Mouse (Mus musculus): ENCODE data around the gene Xkr8. TPM values are rescaled to one million over a fixed set of nuclear protein-coding genes. Genes with fewer than 3 reads are reported as not detected.
"Not testable (repeated sequence)": the region's sequence is repeated elsewhere in the genome, so short reads cannot be mapped to it uniquely, and the experiment has no call there.

The Xkr8 gene
- total RNA-seq (2021) = 1 to 10 TPM; 1.6 to 1.9 TPM
- long read RNA-seq, experiment 1, full-length matches to known transcripts = 4 of 4 reads
- long read RNA-seq, experiment 1, partial matches to known transcripts = 0 of 4 reads
- long read RNA-seq, experiment 1, other reads (novel, unspliced or antisense) = 0 of 4 reads
- long read RNA-seq, experiment 2, full-length matches to known transcripts = 1 of 1 reads
- long read RNA-seq, experiment 2, partial matches to known transcripts = 0 of 1 reads
- long read RNA-seq, experiment 2, other reads (novel, unspliced or antisense) = 0 of 1 reads

DNA sequence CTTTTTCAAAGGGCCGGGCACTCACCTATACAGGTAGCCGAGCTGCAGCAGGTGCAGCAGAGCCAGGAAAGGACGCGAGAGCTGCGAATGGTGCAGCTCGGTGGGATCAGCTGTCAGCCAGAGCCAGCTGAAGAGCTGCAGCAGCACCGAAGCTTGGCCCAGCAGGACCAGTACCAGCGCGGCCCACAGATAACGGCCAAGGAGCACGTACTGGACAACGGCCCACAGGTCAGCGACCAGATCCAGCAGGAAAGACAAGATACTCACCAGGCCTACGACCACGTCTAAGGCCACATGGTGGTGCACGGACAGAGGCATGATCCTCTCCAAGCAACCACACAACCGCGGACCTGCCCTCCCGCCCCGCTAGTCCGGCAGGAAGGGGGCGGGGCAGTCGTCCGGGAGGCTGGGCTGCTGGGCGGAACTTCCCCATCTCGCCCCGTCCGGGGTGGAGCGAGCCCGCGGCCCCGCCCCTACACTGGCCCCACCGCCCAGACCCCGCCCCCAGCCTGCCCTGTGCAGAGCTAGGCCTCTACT lies at the start of gene Xkr8:
Xkr8 (minus strand) TSS at position 399 of the 537 bp plus-strand sequence.
- intact Hi-C loops (cut with DNase I; ENCODE audit: low total_unique reads) = no loop called here
- peak; percentile 96 for DNase-seq

DNA sequence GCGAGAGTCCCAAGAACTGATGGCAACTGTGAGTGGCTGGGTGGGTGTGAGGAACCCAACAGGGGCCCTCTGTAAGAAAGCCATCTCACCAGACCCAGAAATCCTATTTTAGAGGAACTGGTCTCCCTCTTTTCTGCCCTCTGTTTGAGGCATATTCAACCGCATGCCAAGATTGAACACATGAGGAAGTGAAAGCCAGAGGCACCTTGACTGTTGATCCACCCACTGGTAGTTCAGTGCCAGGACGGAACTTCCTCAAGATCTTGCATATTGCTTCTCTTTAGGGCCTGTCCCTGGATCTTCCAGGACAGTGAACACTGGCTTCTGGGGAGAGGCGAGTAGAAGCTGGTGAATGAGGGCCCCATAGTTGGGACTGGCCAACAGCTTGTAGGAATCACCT lies 47.9 kb upstream of the Xkr8 start:
- DNase-seq = no peak
- intact Hi-C loops (cut with DNase I; ENCODE audit: low total_unique reads) = loop anchor here (5.0 kb wide), 1 partner anchor 152 kb away; no protein-coding TSS in a partner anchor

DNA sequence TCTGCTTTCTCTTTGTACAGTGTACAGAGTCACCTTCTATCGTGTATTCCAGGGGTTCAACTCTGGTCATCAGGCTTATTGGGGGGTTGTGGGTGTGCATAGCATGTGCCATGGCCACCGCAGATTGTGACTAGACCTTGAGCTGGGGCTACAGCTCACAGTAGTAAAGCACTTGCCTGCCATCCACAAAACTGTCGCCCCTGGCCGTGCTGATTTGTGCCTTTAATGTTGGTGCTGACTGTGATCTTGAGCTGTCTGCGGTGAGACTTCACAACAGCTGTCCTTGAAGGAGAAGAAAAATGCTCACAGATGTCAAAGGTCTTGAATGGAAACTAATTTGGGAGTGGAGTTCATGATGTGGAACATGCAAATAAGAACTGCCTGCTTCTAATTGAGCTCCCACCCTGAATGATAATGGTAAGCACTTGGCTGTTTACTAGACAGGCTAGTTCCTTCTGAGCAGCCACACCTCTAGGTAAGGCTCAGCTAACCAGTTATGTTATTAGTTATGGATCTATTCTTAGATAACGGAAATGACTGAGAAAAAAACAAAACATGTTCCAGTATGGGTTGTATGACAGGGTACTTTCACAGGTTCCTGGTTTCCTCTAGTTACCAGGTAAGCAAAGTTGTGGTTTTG lies 46.3 kb upstream of the Xkr8 start:
- no peak for DNase-seq
- intact Hi-C loops (cut with DNase I; ENCODE audit: low total_unique reads) = no loop called here

DNA sequence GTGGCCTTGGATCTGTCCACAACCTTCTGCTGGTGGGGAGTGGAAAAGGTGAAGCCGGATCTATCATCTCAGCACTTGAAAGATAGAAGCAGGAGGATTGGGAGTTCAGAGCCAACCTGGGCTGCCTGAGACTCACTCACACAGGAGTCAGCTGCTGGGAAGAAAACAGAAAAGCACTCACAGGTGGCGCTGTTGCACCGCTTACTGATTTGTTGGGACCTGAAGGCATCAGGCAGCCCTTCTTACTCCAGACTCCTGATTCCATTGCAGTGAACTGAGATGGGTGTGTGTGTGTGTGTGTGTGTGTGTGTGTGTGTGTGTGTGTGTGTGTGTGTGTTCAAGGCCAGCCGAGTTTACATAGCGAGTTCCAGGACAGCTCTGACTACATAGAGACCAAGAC lies 44.4 kb upstream of the Xkr8 start:
- peak; percentile 52 for DNase-seq
- intact Hi-C loops (cut with DNase I; ENCODE audit: low total_unique reads) = no loop called here

DNA sequence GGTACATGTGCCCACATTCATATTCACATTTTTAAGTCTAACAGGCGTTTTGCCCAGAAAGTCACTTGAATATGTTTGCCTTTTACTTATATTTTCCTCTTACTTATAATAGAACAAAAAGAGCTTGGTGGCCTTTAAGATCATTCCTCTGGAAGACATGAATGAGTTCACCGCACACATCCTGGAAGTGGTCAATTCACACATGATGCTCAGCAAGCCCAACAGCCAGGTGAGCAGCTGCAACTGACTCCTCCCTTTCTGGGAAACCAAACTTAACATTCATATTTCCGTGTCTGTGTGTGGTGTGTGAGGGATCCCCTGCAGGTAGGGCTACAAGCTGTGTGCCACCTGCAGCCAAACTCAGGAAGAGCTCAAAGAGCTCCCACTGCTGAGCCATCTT lies 42.6 kb upstream of the Xkr8 start:
- DNase-seq = no peak
- intact Hi-C loops (cut with DNase I; ENCODE audit: low total_unique reads) = loop anchor here (5.0 kb wide), 1 partner anchor 47 kb away; no protein-coding TSS in a partner anchor

DNA sequence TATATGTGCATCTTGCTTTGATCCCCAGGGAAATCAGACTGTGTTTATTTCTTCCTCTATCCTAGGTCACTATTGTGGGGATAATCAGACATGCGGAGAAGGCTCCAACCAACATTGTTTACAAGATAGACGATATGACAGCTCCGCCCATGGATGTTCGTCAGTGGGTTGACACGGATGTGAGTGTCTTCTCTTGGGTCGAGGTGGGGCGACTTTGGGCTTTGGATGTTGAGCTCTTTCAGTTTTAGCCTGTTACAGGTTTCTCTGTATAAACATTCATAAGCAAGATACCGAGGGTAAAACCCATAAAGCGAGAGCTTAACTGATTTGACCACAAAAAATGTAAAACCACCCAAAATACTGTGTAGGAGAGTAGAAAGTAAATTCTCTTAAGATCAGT lies 39.4 kb upstream of the Xkr8 start:
- no peak for DNase-seq
- intact Hi-C loops (cut with DNase I; ENCODE audit: low total_unique reads) = loop anchor here (5.0 kb wide), 1 partner anchor 51 kb away; no protein-coding TSS in a partner anchor

DNA sequence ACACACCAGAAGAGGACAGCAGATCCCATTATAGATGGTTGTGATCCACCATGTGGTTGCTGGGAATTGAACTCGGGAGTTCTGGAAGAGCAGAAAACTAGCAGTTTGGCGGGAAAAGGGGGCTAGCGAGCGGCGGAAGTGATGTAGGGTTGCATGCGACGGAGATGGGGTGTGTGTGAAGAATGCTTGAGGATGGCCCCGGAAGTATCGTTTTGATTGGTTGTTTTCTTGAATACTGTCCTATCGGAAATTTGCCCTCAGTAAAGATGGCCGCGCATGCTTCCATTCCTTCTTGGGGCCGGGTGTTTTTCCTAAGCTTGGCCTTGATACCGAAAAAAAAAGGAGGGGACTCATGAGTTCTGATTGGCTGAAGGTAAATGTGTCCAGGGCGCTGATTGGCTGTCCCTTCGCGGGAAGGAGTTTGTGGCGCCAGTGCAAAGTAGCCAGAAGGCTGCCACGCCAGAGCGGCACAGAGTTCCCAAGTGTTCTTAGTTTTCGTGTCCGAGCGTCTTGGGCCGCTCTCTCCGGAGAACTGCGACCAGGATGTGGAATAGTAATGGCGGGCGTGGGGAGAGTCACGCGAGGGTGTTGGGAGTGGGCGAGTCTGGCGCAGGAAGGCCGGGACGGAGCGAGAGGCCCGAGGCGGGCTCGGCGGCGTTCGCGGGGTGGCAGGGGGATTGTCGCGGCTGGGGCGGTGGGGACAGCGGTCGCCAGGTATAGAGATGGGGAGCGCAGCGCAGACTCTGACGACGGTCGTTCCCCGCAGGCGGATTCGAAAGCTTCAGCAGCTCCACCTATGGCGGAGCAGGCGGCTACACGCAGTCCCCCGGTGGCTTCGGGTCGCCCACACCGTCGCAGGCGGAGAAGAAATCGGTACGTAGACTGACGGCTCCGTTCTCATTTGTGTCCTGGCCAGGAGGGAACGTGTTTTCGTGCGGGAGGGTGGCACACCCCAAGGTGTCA lies 35.8 kb upstream of the Xkr8 start, which contains the start of gene Rpa2:
Rpa2 (plus strand) TSS at position 419 of the 963 bp plus-strand sequence.
- intact Hi-C loops (cut with DNase I; ENCODE audit: low total_unique reads) = no loop called here
- DNase-seq = peak; percentile 96

DNA sequence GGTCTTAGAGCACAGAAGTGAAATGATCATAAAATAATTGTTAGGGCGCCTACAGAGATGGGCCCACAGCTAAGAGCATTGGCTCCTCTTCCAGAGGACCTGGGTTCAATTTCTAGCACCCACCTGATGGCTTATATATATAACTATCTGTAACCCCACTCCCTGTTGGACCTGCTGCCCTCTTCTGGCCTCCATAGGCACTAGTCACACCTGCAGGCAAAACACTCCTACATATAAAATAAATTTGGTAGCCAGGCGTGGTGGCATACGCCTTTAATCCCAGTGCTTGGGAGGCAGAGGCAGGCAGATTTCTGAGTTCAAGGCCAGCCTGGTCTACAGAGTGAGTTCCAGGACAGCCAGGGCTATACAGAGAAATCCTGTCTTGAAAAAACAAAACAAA lies 30.8 kb upstream of the Xkr8 start:
- intact Hi-C loops (cut with DNase I; ENCODE audit: low total_unique reads); DNase-seq: not testable (repeated sequence)

DNA sequence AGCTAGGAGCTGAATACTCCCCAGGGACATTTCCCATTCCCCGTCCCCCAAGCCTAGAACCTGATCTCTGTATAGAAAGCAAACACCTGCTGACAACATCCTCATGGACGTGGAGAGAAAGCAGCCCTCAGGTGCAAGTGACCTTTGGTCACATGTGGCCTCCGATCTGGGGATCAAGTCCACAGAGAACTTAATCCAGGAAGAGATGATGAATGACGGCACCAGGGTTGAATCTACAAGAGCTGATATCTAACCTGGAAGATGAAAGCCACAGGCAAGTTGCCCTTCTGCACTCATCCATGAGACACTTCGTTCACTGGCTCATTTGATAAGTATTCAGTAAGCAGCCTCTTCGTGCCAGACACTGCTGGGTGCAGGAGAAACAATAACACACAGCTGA lies 30.3 kb upstream of the Xkr8 start:
- intact Hi-C loops (cut with DNase I; ENCODE audit: low total_unique reads) = no loop called here
- no peak for DNase-seq

DNA sequence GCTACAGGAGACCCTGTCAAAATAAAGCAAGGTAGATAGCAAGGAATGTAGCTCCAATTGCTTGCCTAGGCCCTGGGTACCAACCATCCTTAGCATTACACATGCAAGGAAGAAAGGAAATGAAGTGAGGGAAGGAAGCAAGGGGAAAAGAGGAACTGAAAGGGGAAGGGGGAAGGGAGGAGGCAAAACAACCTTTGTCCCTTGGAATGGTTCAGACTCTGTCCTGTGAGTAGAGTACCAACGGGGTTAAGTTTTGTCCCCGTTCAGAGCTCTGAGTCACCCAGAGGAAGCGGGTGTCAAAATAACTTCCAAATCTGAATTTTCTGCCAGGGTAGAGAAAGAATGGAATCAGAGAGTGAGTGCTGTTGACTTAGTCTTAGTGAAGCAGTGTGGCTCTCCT lies 27.9 kb upstream of the Xkr8 start:
- no peak for DNase-seq
- intact Hi-C loops (cut with DNase I; ENCODE audit: low total_unique reads) = no loop called here

DNA sequence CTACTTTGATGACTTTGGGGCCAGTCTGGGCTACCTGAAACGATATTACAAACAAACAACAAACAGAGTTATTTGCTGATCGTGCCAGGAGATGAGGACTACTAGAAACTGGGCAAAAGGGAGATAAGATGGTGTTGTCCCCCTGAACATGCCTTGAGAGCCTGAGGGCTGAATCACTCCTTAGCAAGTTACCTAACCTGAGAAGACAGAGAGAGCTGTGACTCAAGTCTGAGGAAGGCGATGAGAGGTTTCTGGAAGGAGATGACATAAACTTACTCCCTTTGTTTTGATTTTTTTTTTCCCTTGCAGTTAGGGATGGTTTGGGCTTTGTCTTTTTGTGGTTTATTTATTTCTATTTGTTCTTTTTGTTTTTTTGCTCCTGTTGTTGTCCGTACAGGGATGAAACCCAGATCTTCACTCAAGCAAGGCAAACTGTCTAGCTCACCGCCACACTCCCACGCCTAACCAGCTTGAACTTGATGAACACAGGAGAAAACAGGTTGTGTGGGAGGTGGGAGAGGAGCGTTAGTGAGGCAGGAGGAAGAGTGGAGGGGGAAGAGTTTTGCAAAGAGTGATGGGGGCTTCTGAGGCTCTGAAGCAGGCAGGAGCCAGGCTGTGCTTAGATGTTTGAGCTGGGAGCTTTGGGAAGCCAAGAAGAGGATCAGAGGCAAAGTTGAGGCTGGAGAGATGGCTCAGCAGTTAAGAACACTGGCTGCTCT lies 25.4 kb upstream of the Xkr8 start:
- intact Hi-C loops (cut with DNase I; ENCODE audit: low total_unique reads) = no loop called here
- DNase-seq = no peak

DNA sequence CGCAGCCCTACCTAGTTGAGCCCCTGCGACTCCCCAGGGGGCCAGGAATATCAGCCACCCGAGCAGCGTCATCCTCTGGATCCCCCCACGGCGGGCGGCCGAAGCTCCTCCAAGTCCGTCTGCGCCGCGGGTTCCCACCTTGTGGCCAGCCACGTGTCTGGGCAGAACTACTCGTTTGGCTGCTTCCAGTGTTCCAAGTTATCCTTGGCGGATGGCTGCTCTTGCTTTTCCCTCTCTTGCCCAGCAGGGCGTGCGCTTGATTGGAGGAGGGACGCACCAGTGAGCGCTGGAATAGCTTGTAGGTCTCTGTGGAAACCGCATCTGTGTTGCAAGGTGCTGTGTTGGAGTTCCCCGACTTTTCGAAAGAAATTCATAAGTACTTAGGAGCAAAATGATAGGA lies 24.6 kb upstream of the Xkr8 start, which contains the start of gene Smpdl3b:
Smpdl3b (minus strand) TSS at position 279 of the 400 bp plus-strand sequence.
- intact Hi-C loops (cut with DNase I; ENCODE audit: low total_unique reads) = no loop called here
- DNase-seq = peak; percentile 81

DNA sequence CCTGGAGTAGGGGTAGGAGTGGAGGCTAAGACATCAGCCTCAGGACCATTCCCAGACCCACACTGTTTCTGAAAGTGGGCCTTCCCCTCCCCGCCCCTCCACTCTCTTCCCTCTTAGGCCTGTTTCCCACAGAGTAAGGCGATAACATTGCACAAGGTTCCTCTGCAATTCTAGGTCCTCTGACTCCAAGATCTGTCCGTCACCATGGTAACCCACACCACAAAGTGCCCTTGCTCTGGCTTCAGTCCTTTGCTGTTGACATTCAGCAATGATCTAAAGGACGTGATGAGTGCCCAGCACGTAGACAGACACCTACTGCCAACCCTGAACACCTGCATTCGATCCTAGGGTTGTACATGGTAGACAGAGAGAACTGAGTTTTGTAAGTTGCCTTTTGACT lies 20.6 kb upstream of the Xkr8 start:
- intact Hi-C loops (cut with DNase I; ENCODE audit: low total_unique reads) = no loop called here
- DNase-seq = no peak

DNA sequence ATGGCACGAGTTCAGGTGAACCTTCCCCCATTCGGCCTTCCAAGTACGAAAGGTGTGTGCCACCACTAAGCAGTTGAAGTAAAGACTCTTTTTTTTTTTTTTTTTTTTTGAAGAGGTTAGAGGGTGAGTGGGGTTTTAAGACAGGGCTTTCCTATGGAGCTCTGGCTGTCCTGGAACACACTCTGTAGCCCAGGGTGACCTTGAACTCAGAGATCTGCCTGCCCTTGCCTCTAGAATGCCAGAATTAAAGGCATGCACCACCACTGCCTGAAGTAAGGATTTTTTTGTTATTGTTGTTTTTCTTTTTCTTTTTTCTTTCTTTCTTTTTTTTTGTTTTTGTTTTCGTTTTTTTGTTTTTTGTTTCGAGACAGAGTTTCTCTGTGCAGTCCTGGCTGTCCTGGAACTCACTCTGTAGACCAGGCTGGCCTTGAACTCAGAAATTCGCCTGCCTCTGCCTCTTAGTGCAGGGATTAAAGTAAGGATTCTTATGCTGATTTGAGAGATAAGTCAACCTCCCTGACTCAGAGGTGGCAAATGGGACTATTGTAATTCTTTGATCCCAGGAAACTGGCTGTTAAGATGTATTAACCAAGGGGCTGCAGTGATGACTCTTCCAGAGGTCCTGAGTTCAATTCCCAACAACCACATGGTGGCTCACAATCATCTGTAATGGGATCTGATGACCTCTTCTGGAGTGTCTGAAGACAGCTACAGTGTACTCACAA lies 17.1 kb upstream of the Xkr8 start:
- intact Hi-C loops (cut with DNase I; ENCODE audit: low total_unique reads) = no loop called here
- DNase-seq = no peak

DNA sequence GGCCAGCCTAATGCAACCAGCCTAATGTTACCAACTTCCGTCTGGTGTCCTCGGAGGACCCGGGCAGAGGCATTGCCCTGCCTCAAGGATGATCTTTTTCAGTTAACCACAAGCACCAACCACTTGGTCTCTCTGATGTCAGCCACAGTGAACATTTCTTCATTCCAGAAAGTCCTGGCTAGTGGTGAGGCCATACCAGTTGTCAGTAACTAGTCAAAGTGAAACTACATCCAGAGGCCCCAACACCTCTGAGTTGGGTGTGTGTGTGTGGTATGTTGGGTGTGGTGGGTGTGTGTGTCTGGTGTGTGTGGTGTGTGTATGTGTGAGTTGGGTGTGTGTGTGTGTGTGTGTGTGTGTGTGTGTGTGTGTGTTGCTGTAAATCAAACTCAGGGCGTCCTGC lies 16.4 kb upstream of the Xkr8 start:
- intact Hi-C loops (cut with DNase I; ENCODE audit: low total_unique reads) = no loop called here

DNA sequence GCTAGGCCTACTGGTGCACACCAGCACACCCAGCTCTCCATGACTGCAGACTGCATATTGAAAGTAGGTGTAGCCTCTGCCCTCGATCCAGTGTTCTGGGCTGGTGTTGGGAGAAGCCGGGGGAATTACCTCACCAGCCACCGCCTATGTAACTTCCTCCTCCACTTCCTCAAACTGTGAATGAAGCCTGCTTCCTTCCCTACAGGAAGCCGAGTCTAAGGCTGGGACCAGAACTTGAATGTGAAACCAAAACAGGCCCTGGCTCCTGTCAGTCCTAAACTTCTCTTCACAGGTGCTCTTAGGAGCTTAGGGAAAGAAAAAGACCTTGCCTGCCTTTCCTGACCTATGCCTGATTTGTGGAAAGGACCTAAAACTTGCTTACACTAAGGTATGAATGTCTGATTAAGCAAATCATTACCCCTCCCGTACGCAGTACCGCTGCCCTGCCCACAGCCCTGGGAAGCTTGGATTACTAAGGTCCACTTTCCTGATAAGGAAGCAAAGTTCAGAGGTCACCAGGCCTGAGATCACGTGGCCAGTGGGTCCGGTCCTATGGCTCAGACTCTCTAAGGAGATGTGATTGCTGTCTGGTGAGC lies 15.4 kb upstream of the Xkr8 start:
- intact Hi-C loops (cut with DNase I; ENCODE audit: low total_unique reads) = no loop called here
- DNase-seq = no peak

More for the DNA sequence above, 16.4 kb upstream of the Xkr8 start:
- no peak for DNase-seq

DNA sequence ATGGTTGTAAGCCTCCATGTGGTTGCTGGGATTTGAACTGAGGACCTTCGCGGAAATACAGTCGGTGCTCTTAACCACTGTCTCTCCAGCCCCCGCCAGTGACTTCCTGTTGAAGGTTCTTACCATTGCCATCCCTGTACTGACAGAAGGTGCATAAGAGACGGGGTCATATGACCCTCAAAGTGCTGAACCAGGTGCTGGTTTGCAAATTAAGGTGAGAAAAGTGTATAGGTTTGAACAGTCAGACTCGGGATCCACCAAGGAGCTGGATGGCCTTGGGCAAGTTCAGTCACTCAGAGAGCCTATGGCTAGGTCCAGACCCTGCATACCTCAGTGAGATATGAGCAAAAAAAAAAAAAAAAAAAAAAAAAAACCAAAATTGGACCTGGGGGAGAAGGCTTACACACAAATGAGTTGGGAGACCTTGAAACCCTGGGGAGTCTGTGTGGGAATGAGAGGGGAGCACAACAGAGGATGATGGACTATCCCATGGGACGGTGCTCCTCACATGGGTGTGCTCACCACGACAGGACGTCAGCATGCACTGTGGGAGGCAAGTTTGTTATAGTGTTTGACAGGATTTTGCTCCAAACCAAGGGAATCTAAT lies 14.7 kb upstream of the Xkr8 start:
- intact Hi-C loops (cut with DNase I; ENCODE audit: low total_unique reads) = no loop called here
- no peak for DNase-seq
